Mouse (Mus musculus) layer of hippocampus, postnatal 25 days (tissue): ENCODE measurements at regions not wholly inside any gene's neighbourhood (a gene's known extent, or its start where the extent isn't known, plus 50 kb on each side); places are given as distances from the start of the nearest gene placed in this dataset.

Source experiments
- DNase-seq, 2 experiments: peaks; one replicate each; pipeline ENCODE4 v3.0.0; 2022; ENCODE audit warnings: mixed read lengths in 2 of 2, low spot score in 1 of 2; ENCODE audit errors: extremely low spot score in 1 of 2

GRCm38 (mm10) chr5:45137198-45137973 lies 312.6 kb downstream of the Qdpr start:
- DNase-seq, result no peak

DNA sequence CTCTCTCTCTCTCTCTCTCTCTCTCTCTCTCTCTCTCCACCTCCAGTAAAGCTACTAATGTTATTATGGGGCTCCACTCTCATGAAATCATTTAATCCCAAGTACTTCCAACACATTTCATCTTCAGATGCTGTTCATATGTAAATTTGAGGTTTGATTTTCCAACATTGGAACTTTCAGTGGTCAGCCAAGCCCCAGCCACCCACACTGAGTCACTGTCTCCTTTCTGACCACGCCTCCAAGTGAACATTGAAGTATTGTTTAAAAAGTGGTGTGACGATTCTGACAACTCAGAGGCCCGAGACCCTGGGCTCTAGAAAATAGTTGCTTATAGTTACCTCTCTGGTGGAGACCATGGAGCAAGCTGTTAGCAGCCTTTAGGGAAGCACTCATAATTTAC lies 313.3 kb downstream of the Qdpr start:
- no peak for DNase-seq

GRCm38 (mm10) chr5:45127971-45128370 lies 322.1 kb downstream of the Qdpr start:
- DNase-seq, result no peak

DNA sequence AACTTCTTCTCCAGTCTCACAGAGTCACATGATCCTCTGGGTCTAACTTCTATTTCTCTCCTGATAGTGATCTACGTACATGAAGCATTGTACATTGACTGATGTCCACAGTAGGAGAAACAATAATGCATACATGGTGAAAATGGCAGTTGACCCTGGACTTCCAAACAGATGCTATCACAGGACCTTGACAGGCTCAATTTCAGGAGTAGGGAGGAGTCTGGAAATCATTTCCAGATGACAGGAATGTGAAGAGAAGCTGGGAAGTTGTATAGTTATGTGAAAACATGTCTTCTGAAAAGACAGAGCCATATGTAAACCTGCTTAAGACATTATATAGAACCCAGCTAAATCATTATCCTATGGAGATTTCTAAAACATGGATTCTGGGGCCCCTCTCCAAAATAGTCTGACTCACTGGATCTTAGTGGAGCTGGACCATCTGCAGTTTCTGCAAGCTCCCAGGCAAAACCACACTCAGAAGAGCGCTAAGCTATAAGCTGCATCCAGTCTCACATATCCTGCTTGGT lies 322.3 kb upstream of the Ldb2 start:
- no peak for DNase-seq

GRCm38 (mm10) chr5:45119757-45120156 lies 320.3 kb upstream of the Ldb2 start:
- DNase-seq, result no peak

- no peak for DNase-seq
These were observed 311.8 kb upstream of the Ldb2 start for GRCm38 (mm10) chr5:45111246-45111645.

DNA sequence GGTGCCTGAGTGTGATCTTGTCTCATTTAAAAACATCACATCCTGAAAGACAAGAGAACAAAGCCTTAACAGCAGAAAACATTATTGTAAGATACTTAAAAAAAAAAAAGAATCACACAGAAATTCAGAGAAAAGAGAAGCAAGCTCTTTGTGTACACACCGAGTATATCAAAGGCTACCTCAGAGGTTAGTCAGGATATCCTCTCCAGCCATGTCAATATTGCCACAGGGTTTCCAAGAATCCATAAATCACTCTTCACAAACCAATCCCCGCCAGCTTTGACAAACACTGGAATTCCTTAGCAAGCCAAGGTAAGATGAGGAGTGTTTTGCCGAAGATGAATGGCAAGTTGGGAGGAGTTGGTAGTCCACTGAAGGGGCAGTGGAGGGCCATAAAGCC lies 311.3 kb upstream of the Ldb2 start:
- no peak for DNase-seq

GRCm38 (mm10) chr5:45105236-45105816 lies 305.8 kb upstream of the Ldb2 start:
- DNase-seq, result no peak

DNA sequence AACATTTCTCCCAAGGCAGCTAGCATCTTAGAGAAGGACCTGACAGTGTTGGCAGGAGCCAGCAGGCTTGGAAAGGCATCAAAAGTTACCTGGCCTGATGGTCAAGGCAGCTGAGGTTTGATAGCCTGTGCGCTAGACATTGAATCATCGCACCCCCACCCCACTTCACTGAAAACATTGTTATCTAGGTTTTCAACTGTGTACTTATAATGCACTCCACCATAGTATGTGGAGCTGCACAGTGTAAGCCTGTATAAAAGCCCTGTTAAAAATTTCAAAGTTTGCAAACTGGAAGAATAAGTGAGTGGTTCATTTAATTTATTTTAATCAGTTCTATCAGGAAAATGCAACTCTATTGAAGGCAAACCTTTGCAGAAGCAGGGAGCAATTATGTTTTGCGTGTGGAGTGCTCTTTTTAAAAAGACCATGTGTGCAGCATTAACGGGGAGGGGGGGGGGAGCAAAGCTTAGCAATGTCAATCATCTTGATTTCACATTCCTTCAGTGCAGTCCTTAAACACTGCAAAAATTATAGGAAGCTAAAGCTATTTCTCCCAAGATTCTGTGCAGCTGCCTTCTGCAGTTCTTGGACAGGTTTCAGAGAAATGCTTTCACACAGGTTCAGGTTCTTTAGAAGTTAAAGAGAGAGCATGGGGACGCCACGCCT lies 304.4 kb upstream of the Ldb2 start:
- no peak for DNase-seq

DNA sequence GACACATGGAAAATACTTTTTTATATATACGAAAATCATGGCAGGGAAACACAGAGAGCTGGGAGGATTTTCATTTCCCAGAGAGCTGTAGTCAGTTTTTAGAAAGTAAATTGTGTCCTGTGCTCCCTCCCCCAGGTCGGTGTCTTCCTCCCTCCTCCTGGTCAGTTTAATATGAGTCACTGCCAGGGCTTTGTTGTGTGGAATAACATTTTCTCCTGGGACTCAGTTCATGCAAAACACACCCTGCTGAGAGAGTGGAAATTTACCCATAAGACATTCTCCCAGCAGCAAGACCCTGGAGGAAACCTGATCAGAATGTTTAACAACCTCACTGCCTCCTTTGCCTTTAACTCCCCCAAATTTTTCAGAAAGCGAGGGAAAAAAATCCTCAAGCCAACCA lies 303.2 kb upstream of the Ldb2 start:
- no peak for DNase-seq

- no peak for DNase-seq
These were observed 302.3 kb upstream of the Ldb2 start for GRCm38 (mm10) chr5:45101777-45102176.

DNA sequence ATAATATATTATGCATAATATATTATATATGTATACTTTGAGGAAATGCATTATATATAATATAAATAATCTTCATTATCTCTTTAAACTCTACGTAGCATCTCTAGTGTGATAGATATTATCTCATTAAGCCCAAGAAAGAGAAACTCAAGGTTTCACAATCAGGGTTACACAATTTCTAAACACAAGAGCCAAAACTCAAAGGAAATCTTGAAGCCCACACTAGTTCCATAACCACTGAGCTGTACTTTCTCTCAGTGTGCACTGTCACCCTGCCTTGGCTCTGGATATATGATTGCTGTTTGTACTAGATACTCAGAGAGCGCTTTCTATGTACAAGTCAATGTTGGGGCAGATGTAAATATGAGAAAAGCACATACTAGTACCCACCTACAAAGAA lies 299.6 kb upstream of the Ldb2 start:
- no peak for DNase-seq

DNA sequence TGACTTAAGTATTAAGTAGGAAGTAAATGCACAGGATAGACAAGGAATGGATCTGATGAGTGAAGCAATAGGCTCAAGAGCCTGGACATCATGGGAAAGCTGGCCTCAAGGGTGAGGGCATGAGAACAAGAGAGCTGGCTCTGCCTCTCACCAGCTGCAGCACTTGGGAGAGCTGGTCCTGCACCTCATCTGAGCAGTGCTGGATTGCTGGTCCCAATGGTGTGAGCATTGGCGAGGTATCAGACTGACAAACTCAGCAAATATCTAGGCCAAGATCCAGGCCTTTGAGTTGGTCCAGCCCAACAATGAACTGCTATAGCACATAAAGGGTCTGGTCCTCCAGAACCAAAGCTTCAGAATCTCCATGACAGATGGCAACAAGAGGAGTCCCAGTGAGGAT lies 298.5 kb upstream of the Ldb2 start:
- DNase-seq, result no peak

DNA sequence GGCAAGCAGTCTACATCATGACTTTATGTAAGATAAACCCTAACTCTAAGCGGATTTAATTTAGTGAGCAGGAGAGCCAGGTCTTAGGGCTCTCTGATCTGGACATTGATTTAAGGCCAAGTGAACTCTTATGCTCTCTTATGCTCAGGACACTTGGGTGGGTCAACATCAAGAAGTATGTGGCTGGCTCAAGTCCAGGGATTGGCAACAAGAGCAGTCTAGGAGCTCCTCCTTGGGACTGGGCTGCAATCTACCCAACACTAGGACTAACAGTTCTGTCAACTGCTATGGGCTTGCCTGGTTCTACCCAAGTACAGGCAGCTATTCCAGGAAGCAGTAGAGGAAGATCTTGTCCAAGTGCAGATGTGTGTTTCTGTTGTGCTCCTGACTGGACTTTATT lies 285.3 kb upstream of the Ldb2 start:
- DNase-seq, result no peak

DNA sequence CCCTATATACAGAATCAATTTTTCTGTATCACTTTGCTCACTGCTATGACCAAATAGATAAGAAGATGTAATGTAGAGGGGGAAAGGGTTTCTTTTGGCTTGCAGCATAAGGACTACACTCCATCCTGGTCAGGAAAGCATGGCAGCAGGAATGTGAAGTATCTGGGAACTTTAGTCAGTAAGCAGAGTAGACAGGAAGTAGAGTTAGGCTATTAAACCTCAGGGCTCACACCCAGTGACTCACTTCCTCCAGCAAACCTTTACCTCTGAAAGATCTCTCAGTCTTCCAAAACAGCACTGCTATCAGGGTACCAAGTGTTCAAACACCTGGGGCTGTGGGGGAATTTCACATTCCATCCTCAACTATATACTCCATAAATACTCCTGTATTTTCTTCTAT lies 283.1 kb upstream of the Ldb2 start:
- DNase-seq, result no peak

GRCm38 (mm10) chr5:45076347-45076890 lies 276.9 kb upstream of the Ldb2 start:
- DNase-seq, result no peak

GRCm38 (mm10) chr5:45075195-45075594 lies 275.7 kb upstream of the Ldb2 start:
- no peak for DNase-seq

GRCm38 (mm10) chr5:45072529-45072928 lies 273.0 kb upstream of the Ldb2 start:
- DNase-seq, result no peak

DNA sequence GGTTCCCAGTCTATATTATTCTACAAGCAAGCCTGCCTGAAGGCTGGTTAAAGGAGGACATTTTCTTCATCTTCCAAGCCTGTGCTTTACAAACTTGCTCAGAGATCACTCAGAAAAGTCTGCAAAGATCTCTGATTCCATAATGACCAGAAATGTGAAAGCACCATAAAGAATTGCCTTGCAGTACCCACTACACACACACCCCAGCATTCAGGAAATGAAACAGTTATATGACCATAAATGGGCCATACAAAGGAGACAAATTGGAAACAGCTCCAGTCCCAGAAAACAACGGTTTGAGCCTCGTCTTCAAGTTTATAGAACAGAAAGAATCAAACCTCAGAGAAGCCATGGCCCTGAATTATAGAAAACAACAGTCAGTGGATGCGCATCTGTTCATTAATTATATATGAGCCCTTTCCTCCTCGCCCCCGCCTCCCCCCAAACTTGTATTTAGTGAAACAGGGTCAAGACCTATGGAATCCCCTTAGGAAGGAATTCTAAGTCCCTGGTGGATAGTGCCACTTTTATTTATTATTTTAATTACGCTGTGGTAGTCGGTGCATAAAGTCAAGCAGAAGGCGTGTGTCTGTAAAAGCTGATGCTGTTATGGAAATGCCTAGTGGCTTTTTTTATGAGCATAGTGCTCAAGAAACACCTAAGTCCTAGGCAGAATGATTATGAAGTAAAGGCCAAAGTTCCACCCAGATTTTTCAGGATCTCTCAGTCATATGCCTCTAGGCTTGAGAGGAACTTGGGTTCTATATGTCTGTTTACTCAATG lies 266.6 kb upstream of the Ldb2 start:
- DNase-seq, result no peak

DNA sequence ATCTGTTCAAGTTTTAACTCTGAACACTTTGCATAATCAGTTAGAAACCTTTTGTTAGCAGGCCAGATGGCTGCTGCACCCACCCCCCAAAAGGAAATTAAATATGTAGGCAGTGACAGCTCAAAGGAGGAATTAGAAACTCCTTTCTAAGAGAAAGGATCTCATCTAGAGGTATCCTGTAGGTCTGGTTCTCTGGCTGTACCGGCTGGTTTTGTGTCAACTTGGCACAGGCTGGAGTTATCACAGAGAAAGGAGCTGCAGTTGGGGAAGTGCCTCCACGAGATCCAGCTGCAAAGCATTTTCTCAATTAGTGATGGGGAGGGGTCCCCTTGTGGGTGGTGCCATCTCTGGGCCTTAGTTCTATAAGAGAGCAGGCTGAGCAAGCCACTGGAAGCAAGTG lies 263.1 kb upstream of the Ldb2 start:
- DNase-seq, result no peak
